Mouse (Mus musculus) embryonic fibroblast, embryonic 13.5 days (primary cell): Measurements from ENCODE around the gene Serpina3f.

Source experiments
- CTCF ChIP-seq: IDR thresholded peaks from 2 replicates; pipeline ENCODE4 v1.5.1; 2011; ENCODE audit warnings: mild to moderate bottlenecking, control low read depth, low read length, moderate library complexity, borderline replicate concordance; ENCODE audit not compliant: insufficient read depth
- POLR2A ChIP-seq: IDR thresholded peaks from 2 replicates; pipeline ENCODE4 v1.6.1; 2011; ENCODE audit warnings: low read depth, mild to moderate bottlenecking, control low read depth, low read length, moderate library complexity

DNA sequence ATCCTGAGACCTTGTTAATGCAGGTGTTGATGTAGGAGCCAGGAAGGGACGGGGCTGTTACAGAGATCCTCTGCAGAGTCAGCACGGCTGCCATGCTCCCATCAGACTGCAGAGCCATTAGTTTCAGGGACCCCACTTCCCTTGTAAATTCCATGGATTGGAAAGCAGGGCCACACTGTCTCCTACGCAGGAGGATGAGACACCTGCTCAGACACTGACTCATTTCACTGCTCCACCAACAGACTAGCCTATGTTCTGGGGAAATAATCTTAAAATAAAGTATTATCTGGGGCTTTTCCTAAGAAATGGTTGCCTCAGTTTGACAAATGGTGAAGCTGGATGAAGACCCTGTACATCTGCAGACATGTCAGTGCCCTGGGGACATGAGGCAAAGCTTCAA lies 33.9 kb downstream of the Serpina3f start:
- TF ChIP-seq CTCF (no peak), POLR2A (no peak; the same call in 1 of the 2 replicates)
